Comparison of ENCODE assay signal across 26 mouse cellular contexts in genomic region chr2:160982636-160983035, GRCm38 (mm10).
DNase-seq lines count a peak whose midpoint lies in the region; ATAC-seq lines count a peak whose summit lies in the region.
"Had no signal": no experiment of that assay in that cellular context is flagged by ENCODE, and none has a peak within 500 bp of the region (broad histone marks: within the 10 kb centered on the region; RNA-seq: fewer than 3 reads in every experiment).

No protein-coding gene starts in this region.

- H3K27ac ChIP-seq in heart, embryonic 10.5 days = no peak overlapping the region
- no peak overlapping the region for H3K27ac ChIP-seq in heart, embryonic 12.5 days (ENCODE audit: poor library complexity, severe bottlenecking)
- H3K27ac ChIP-seq: embryonic facial prominence, embryonic 13.5 days; forebrain, embryonic 10.5 days; forebrain, embryonic 15.5 days; heart, embryonic 13.5 days; hindbrain, embryonic 13.5 days; liver, embryonic 15.5 days had no signal

- no peaks in the 10 kb centered on the region for H3K9me3 ChIP-seq in heart, embryonic 10.5 days
- no peaks in the 10 kb centered on the region for H3K9me3 ChIP-seq in heart, embryonic 12.5 days (replicated peaks)
- H3K9me3 ChIP-seq: embryonic facial prominence, embryonic 13.5 days; forebrain, embryonic 10.5 days; forebrain, embryonic 15.5 days; heart, embryonic 13.5 days; hindbrain, embryonic 13.5 days; liver, embryonic 15.5 days had no signal

- no peak overlapping the region for H3K4me3 ChIP-seq in heart, embryonic 10.5 days
- H3K4me3 ChIP-seq in heart, embryonic 12.5 days = no peak overlapping the region
- H3K4me3 ChIP-seq: embryonic facial prominence, embryonic 13.5 days; forebrain, embryonic 10.5 days; forebrain, embryonic 15.5 days; heart, embryonic 13.5 days; hindbrain, embryonic 13.5 days; liver, embryonic 15.5 days had no signal

- H3K27me3 ChIP-seq in heart, embryonic 10.5 days (ENCODE audit: insufficient read depth, poor library complexity, severe bottlenecking) = no peaks in the 10 kb centered on the region
- H3K27me3 ChIP-seq in heart, embryonic 12.5 days (replicated peaks) = no peaks in the 10 kb centered on the region
- H3K27me3 ChIP-seq: embryonic facial prominence, embryonic 13.5 days; forebrain, embryonic 15.5 days; heart, embryonic 13.5 days; hindbrain, embryonic 13.5 days; liver, embryonic 15.5 days; Patski had no signal

- ATAC-seq in heart, embryonic 12.5 days (ENCODE audit: insufficient number of reproducible peaks, low FRiP score) = no peak
- ATAC-seq: forebrain, embryonic 15.5 days; intestine, embryonic 16.5 days; Patski had no signal

- peaks cover 94% of the 10 kb centered on the region for H3K36me3 ChIP-seq in heart, embryonic 10.5 days
- peaks cover 80% of the 10 kb centered on the region for H3K36me3 ChIP-seq in heart, embryonic 12.5 days

- 84% methylated on average over 3 of the region's 3 CpGs for WGBS in heart, embryonic 10.5 days
- WGBS in heart, embryonic 12.5 days = 88% methylated on average over 3 of the region's 3 CpGs

- intact Hi-C loops in heart, postnatal 10 days (cut with DNase I) = no loop called here
- intact Hi-C loops in left cerebral cortex, postnatal 36 days (cut with DNase I) = no loop called here

- no peak overlapping the region for H3K4me2 ChIP-seq in heart, embryonic 12.5 days
- H3K4me2 ChIP-seq: embryonic facial prominence, embryonic 13.5 days; forebrain, embryonic 15.5 days; heart, embryonic 13.5 days; hindbrain, embryonic 13.5 days; liver, embryonic 15.5 days; lung, embryonic 14.5 days had no signal

- H3K9ac ChIP-seq in heart, embryonic 12.5 days = no peak overlapping the region
- H3K9ac ChIP-seq: embryonic facial prominence, embryonic 13.5 days; forebrain, embryonic 15.5 days; heart, embryonic 13.5 days; hindbrain, embryonic 13.5 days; liver, embryonic 15.5 days; lung, embryonic 14.5 days had no signal

- peak; percentile 83 for DNase-seq in heart, adult 11 months
- no peak for DNase-seq in heart, embryonic 10.5 days (ENCODE audit: low spot score)
- DNase-seq in heart, postnatal 10 days = peak; percentile 33 to 47
- DNase-seq in right cerebral cortex, adult 18-20 months = peak; percentile 51
- no peak for DNase-seq in right cerebral cortex, postnatal 14 days
- peak; percentile 23 to 38 for DNase-seq in left cerebral cortex, postnatal 36 days (ENCODE audit: low spot score in 2 of 2)
- no peak for DNase-seq in adrenal gland, adult (ENCODE audit: inconsistent age in 2 of 2, low spot score in 1 of 2)
- DNase-seq: adrenal gland, postnatal 14 days; cerebellum, adult 11-12 months; cerebellum, adult 9-11 months; gastrocnemius, postnatal 14 days; kidney, adult 9 months; kidney, postnatal 10 days; lung, embryonic 14.5 days; lung, postnatal 14 days; midbrain, embryonic 14.5 days; thymus, postnatal 4 days had no signal

- no peaks in the 10 kb centered on the region for H3K4me1 ChIP-seq in heart, embryonic 10.5 days
- H3K4me1 ChIP-seq in heart, embryonic 12.5 days (replicated peaks) = peaks cover 5% of the 10 kb centered on the region; the same call in 1 of the 2 replicates
- H3K4me1 ChIP-seq: embryonic facial prominence, embryonic 13.5 days; forebrain, embryonic 10.5 days; forebrain, embryonic 15.5 days; hindbrain, embryonic 13.5 days; liver, embryonic 15.5 days had no signal

Comparison
In these comparisons a context has a peak if more than half of its experiments do, and no peak if none do; other contexts are left out.
1. DNase-seq: peak in heart, adult 11 months (single experiment), heart, postnatal 10 days (2 of 2), right cerebral cortex, adult 18-20 months (single experiment) and left cerebral cortex, postnatal 36 days (2 of 2); none in heart, embryonic 10.5 days (single experiment), right cerebral cortex, postnatal 14 days (single experiment) and adrenal gland, adult (0 of 2).